Mouse (Mus musculus): ENCODE data around the gene Gm27021. TPM values are rescaled to one million over a fixed set of nuclear protein-coding genes. Genes with fewer than 3 reads are reported as not detected.

Gene Gm27021
- polyA plus RNA-seq, 1 experiment, result not detected

GRCm38 (mm10) chr8:120631441-120632375, 36.2 kb downstream of the Gm27021 start:
- TF ChIP-seq CTCF (IDR thresholded peaks at IDR 0.05; ENCODE audit: borderline replicate concordance, insufficient read depth, low read length) (no peak), POLR2A (IDR thresholded peaks at IDR 0.05; ENCODE audit: low read depth, low read length) (no peak)
- no peaks in the 10 kb centered on the region for H3K4me1 ChIP-seq (ENCODE audit: control insufficient read depth, insufficient read depth, low read length)
- H3K27ac ChIP-seq (ENCODE audit: insufficient read depth, low read length), result no peak overlapping the region
- no peak overlapping the region for H3K4me3 ChIP-seq (ENCODE audit: insufficient read depth, low read length)

DNA sequence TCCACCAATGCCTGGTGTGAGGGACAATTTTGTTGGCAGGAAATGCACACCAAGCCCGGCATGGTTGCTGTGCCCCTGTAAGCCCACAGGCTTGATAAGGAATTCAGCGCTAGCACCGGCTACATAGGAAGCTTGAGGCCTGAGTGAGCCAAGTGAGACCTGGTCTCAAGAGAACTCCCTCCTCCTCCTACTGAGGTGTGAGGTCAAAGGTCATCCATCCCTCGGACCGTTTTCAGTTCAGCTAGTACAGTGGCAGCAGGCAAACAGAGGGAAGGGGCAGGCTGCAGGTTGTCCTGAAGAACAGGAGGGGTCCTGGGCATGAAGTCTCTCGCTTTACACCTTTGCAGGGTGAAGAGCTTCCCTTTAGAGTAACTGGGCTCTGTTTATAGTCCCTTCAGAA, 37.0 kb downstream of the Gm27021 start:
- Histone ChIP-seq H3K4me3 (ENCODE audit: insufficient read depth, low read length) (no peak overlapping the region), H3K4me1 (ENCODE audit: control insufficient read depth, insufficient read depth, low read length) (no peaks in the 10 kb centered on the region), H3K27ac (ENCODE audit: insufficient read depth, low read length) (no peak overlapping the region)
- no peak for TF ChIP-seq POLR2A (IDR thresholded peaks at IDR 0.05; ENCODE audit: low read depth, low read length)
- TF ChIP-seq CTCF (IDR thresholded peaks at IDR 0.05; ENCODE audit: borderline replicate concordance, insufficient read depth, low read length), result no peak

GRCm38 (mm10) chr8:120630031-120630430, 37.8 kb downstream of the Gm27021 start:
- no peaks in the 10 kb centered on the region for H3K4me1 ChIP-seq (ENCODE audit: control insufficient read depth, insufficient read depth, low read length)
- no peak overlapping the region for H3K27ac ChIP-seq (ENCODE audit: insufficient read depth, low read length)
- H3K4me3 ChIP-seq (ENCODE audit: insufficient read depth, low read length), result no peak overlapping the region
- TF ChIP-seq POLR2A (IDR thresholded peaks at IDR 0.05; ENCODE audit: low read depth, low read length), result no peak
- TF ChIP-seq CTCF (IDR thresholded peaks at IDR 0.05; ENCODE audit: borderline replicate concordance, insufficient read depth, low read length), result no peak

- Histone ChIP-seq H3K4me3 (ENCODE audit: insufficient read depth, low read length) (no peak overlapping the region), H3K27ac (ENCODE audit: insufficient read depth, low read length) (no peak overlapping the region), H3K4me1 (ENCODE audit: control insufficient read depth, insufficient read depth, low read length) (no peaks in the 10 kb centered on the region)
- TF ChIP-seq POLR2A (IDR thresholded peaks at IDR 0.05; ENCODE audit: low read depth, low read length), result no peak
- TF ChIP-seq CTCF (IDR thresholded peaks at IDR 0.05; ENCODE audit: borderline replicate concordance, insufficient read depth, low read length), result no peak
These were observed 40.6 kb downstream of the Gm27021 start for GRCm38 (mm10) chr8:120627298-120627697.

DNA sequence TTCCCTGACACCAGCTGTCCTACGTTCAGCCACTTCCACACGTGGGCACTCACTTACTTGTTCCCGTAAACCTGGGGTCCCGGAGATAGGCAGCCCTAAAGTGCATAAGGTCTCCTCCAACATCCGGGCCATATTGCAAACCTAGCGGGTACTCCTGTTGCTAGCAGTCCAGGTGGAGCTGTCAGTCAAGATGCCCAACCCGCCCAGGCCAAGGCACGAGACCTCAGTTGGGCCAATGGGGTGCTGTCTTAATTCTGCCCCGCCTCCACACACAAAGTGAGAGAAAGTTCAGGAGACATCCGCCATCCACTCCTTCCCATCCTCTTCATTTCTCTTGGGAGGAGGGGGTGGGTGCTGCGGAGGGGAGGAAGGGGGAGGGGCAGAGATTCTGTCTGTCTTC, 41.4 kb downstream of the Gm27021 start:
- H3K4me1 ChIP-seq (ENCODE audit: control insufficient read depth, insufficient read depth, low read length), result no peaks in the 10 kb centered on the region
- TF ChIP-seq CTCF (IDR thresholded peaks at IDR 0.05; ENCODE audit: borderline replicate concordance, insufficient read depth, low read length), result no peak
- no peak for TF ChIP-seq POLR2A (IDR thresholded peaks at IDR 0.05; ENCODE audit: low read depth, low read length)
- H3K4me3 ChIP-seq (ENCODE audit: insufficient read depth, low read length), result no peak overlapping the region
- no peak overlapping the region for H3K27ac ChIP-seq (ENCODE audit: insufficient read depth, low read length)

DNA sequence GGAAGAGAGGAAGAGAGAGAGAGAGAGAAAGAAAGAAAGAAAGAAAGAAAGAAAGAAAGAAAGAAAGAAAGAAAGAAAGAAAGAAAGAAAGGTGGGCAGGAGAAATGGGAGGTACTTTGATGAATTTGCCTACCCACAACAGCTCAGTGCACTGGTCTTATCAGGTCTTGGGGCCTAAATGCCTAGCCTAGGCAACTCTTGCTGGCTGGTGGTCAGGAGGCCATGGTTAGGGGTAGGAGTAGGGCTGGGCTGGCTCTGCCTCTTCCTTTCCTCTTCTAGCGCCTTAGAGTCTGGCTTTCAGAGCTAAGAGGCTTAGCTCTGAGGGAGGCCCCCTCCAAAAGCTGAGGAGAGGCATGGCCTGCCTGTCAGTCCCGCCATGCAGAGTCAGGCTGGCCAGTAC, 44.3 kb downstream of the Gm27021 start:
- Histone ChIP-seq H3K4me3 (ENCODE audit: insufficient read depth, low read length) (no peak overlapping the region), H3K4me1 (ENCODE audit: control insufficient read depth, insufficient read depth, low read length) (0 out of 2 replicates have a peak, but pooled peaks cover 3% of the 10 kb centered on the region), H3K27ac (ENCODE audit: insufficient read depth, low read length) (no peak overlapping the region)
- TF ChIP-seq POLR2A (IDR thresholded peaks at IDR 0.05; ENCODE audit: low read depth, low read length) (no peak), CTCF (IDR thresholded peaks at IDR 0.05; ENCODE audit: borderline replicate concordance, insufficient read depth, low read length) (no peak)

GRCm38 (mm10) chr8:120622161-120622560, 45.7 kb downstream of the Gm27021 start:
- Histone ChIP-seq H3K4me3 (ENCODE audit: insufficient read depth, low read length) (no peak overlapping the region), H3K27ac (ENCODE audit: insufficient read depth, low read length) (no peak overlapping the region), H3K4me1 (ENCODE audit: control insufficient read depth, insufficient read depth, low read length) (0 out of 2 replicates have a peak, but pooled peaks cover 3% of the 10 kb centered on the region)
- no peak for TF ChIP-seq POLR2A (IDR thresholded peaks at IDR 0.05; ENCODE audit: low read depth, low read length)
- TF ChIP-seq CTCF (IDR thresholded peaks at IDR 0.05; ENCODE audit: borderline replicate concordance, insufficient read depth, low read length), result no peak

DNA sequence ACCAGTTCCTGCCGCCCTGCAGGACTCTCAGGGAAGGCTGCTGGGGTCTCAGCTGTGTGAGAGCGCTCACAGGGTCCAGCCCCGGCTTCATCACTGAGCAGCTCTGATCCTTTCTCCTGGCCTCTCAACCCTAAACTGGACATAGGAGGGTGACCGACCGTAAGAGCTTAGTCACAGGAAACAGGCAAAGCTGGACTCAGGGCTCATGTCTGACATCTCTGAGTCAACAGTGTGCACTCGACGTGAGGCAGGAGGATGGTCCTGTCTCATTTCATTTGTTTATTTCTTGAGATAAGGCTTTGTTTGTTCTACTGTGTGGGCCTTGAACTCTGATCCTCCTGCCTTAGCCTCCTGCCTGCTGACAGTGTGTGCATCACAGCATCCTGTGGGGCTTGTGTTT, 47.4 kb downstream of the Gm27021 start:
- Histone ChIP-seq H3K4me3 (ENCODE audit: insufficient read depth, low read length) (no peak overlapping the region), H3K27ac (ENCODE audit: insufficient read depth, low read length) (no peak overlapping the region), H3K4me1 (ENCODE audit: control insufficient read depth, insufficient read depth, low read length) (0 out of 2 replicates have a peak, but pooled peaks cover 3% of the 10 kb centered on the region)
- no peak for TF ChIP-seq POLR2A (IDR thresholded peaks at IDR 0.05; ENCODE audit: low read depth, low read length)
- TF ChIP-seq CTCF (IDR thresholded peaks at IDR 0.05; ENCODE audit: borderline replicate concordance, insufficient read depth, low read length), result no peak

DNA sequence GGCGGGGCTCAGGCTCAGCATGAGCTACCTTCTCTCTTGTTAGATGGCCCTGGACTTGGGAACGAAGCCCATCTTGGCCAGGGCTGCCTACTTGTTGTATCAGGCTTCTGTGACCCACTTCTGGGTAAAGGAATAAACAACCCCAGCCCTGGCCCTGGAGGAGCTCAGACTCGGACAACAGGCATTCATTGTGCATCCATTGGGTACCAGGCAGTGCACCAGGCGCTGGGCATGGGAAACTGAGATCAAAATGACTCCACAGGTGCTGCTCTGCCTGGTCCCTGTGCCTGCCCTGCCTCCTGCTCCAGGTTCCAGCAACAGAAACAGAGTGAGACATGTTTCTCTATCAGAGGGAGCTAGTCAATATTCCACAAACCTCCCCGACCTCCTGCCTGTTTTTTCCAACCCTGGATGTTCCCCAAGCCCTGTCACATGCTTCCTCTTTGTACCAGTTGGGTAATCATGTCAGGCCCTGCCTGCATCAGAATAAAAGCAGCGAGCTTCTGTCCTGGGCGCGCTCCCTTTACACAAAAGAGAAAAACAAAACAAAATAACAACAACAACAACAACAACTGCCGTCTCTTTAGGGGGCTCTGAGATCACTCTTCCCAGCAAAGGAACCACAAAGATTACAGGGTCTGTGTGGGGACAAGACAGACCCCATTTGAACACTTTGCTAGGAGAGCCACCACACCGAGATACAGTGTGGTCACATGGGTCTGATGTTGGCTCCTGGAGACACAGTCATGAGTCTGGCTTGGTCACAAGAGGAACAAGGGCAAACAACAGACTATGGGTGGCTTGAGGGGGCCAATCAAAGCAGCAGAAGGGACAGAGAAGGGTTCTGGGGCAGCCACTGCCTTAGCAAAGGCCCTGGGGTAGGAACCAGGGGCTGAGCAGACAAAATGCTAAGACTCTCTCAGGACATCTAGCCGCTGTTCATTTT, 48.4 kb downstream of the Gm27021 start:
- Histone ChIP-seq H3K4me1 (ENCODE audit: control insufficient read depth, insufficient read depth, low read length) (0 out of 2 replicates have a peak, but pooled peaks cover 3% of the 10 kb centered on the region), H3K4me3 (ENCODE audit: insufficient read depth, low read length) (no peak overlapping the region), H3K27ac (ENCODE audit: insufficient read depth, low read length) (no peak overlapping the region)
- TF ChIP-seq CTCF (IDR thresholded peaks at IDR 0.05; ENCODE audit: borderline replicate concordance, insufficient read depth, low read length) (no peak), POLR2A (IDR thresholded peaks at IDR 0.05; ENCODE audit: low read depth, low read length) (no peak)
